Mouse (Mus musculus) cortical plate, adult 2 months (tissue): ENCODE data around the gene Dnal1.

Source experiments
- CTCF ChIP-seq: fragments of 200-500 bp; IDR thresholded peaks from 2 replicates; pipeline ENCODE4 v1.5.1; 2011; ENCODE audit warnings: mild to moderate bottlenecking, control low read depth, low read length; ENCODE audit not compliant: insufficient read depth; ENCODE audit errors: extremely low read depth
- POLR2A ChIP-seq: fragments of 200-500 bp; IDR thresholded peaks from 2 replicates; pipeline ENCODE4 v1.6.1; 2011; ENCODE audit warnings: mild to moderate bottlenecking, low read length, control low read depth; ENCODE audit not compliant: insufficient read depth; ENCODE audit errors: extremely low read depth

DNA sequence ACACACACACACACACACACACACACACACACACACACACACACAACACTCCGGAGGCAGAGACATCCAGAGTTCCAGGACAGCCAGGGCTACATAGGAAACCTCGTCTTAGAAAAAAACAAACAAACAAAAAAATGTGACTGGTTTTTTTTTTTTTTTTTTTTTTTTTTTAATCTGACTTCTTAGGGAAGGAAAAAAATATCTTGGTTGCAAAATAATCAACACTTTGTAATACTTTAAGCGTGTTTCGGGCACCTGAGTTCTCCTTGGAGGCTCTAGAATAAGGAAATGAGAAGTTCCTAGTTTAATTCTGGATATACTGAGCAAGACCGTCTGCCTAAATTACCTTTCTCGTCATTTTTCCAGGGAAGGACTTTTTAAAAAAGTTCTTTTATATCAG lies 490 bp upstream of the Dnal1 start:
- TF ChIP-seq CTCF (no peak), POLR2A (no peak)
